Mouse (Mus musculus): ENCODE results near the gene Ppwd1. TPM values are rescaled to one million over a fixed set of nuclear protein-coding genes. Genes with fewer than 3 reads are reported as not detected.

Ppwd1 gene
- polyA plus RNA-seq, 1 experiment from 2014 or later = 6.8 TPM

DNA sequence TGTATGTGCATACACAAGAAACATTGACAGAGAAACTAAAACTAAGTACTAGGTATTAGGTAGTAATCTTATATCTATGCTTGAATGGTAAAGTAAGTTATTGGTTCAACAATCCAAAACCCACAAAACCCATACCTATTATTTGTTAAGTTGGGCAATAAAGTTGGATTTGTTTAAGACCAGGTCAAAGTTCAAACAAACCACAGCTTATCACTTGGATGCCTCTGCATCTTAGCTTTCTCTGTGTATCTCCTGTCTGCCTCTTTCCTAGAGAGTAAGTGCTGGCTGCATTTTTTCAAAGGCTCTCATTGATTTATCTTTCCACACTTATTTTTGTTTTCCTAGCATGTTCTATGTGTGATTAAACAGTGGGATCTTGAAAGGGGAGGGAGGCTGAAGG lies 56.1 kb downstream of the Ppwd1 start:
- ATAC-seq (ENCODE audit: low FRiP score) = no peak
- H3K9me3 ChIP-seq (replicated peaks) = peaks cover 4% of the 10 kb centered on the region; the same call in 1 of the 2 replicates
- peaks cover 19% of the 10 kb centered on the region for H3K36me3 ChIP-seq
- H3K4me3 ChIP-seq (replicated peaks) = no peak overlapping the region
- H3K9ac ChIP-seq (replicated peaks) = no peak overlapping the region
- no peaks in the 10 kb centered on the region for H3K27me3 ChIP-seq (replicated peaks)
- H3K4me2 ChIP-seq = no peak overlapping the region
- H3K4me1 ChIP-seq = peaks cover 18% of the 10 kb centered on the region
- H3K27ac ChIP-seq (replicated peaks) = no peak overlapping the region

DNA sequence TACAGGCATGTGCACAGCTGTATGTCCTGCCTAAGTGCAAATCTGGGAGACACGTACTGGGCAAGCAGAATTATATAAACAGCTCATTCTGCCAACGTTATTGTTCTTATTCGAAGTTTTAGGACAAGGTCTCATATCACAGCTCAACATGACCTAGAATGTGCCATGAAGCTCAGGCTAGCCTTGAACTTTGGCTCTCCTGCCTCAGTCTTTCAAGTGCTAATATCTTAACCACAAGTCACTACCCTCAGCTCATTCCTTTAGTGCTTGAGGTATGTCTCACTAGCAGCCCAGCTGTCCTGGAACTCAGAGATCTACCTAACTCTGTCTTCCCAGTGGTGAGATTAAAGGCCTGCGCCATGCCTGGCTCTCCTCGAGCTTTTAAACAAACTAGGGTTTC lies 56.9 kb downstream of the Ppwd1 start:
- WGBS = 93% methylated on average over 5 of the region's 5 CpGs
- no peak overlapping the region for H3K9ac ChIP-seq (replicated peaks)
- no peak overlapping the region for H3K4me3 ChIP-seq (replicated peaks)
- H3K4me1 ChIP-seq = peaks cover 12% of the 10 kb centered on the region
- H3K36me3 ChIP-seq = peaks cover 25% of the 10 kb centered on the region
- no peaks in the 10 kb centered on the region for H3K27me3 ChIP-seq (replicated peaks)
- H3K9me3 ChIP-seq (replicated peaks) = peaks cover 4% of the 10 kb centered on the region; the same call in 1 of the 2 replicates
- ATAC-seq (ENCODE audit: low FRiP score) = no peak
- H3K4me2 ChIP-seq = no peak overlapping the region
- H3K27ac ChIP-seq (replicated peaks) = no peak overlapping the region

DNA sequence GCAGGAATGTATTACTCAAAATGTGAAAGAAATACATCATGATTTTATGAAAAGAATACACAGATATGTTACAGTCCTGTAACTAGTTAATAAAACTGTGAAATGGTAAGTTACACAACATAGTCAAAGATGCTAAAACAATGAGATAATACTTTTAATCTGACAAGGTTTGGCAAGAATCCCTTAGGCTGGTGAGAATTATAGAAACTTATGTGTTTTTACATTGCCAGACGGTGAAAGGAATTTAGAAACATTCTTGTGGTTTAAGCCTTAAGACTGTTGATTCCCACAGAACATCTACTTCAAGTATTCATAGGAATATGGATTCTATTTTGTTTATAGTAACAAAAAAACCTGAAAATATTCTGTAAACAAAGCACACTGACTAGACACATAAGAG lies 73.0 kb downstream of the Ppwd1 start:
- Histone ChIP-seq H3K36me3 (peaks cover 47% of the 10 kb centered on the region), H3K9ac (replicated peaks) (no peak overlapping the region), H3K27me3 (replicated peaks) (no peaks in the 10 kb centered on the region), H3K4me3 (replicated peaks) (no peak overlapping the region), H3K4me2 (no peak overlapping the region), H3K4me1 (no peaks in the 10 kb centered on the region), H3K9me3 (replicated peaks) (no peaks in the 10 kb centered on the region), H3K27ac (replicated peaks) (no peak overlapping the region)
- 95% methylated on average over 1 of the region's 1 CpGs for WGBS
- ATAC-seq (ENCODE audit: low FRiP score) = no peak

Other genes with a start within 250 kb of the Ppwd1 start
- gene Nln, start 119.2 kb downstream of the Ppwd1 start, polyA plus RNA-seq (2015; fragmentation: Nextera tagmentation; extraction: Ambion mirVana) = 49.4 and 56.5 TPM in 2 replicates
- gene Sgtb, start 119.1 kb downstream of the Ppwd1 start, polyA plus RNA-seq (2015; fragmentation: Nextera tagmentation; extraction: Ambion mirVana) = 28.6 and 34.5 TPM in 2 replicates
- 61.6 and 61.7 TPM in 2 replicates for gene Trappc13, start 50.4 kb downstream of the Ppwd1 start, polyA plus RNA-seq (2015; fragmentation: Nextera tagmentation; extraction: Ambion mirVana)
- gene Trim23, start 50.0 kb downstream of the Ppwd1 start, polyA plus RNA-seq (2015; fragmentation: Nextera tagmentation; extraction: Ambion mirVana) = 30.7 and 30.8 TPM in 2 replicates
- 10.6 and 22.3 TPM in 2 replicates for gene Cenpk, start 232 bp downstream of the Ppwd1 start, polyA plus RNA-seq (2015; fragmentation: Nextera tagmentation; extraction: Ambion mirVana)
- 0.96 and 1.1 TPM in 2 replicates for gene Adamts6, start 59.0 kb upstream of the Ppwd1 start, polyA plus RNA-seq (2015; fragmentation: Nextera tagmentation; extraction: Ambion mirVana)